Mouse (Mus musculus) embryo, embryonic 9.5 days (tissue): ENCODE measurements around the gene Trappc11.
"Not testable (repeated sequence)": the region's sequence is repeated elsewhere in the genome, so short reads cannot be mapped to it uniquely, and the experiment has no call there.

Experiments used
- DNase-seq: peaks from one replicate; pipeline ENCODE4 v3.0.0-alpha.2; 2017; ENCODE audit errors: extremely low spot score

The Trappc11 gene

DNA sequence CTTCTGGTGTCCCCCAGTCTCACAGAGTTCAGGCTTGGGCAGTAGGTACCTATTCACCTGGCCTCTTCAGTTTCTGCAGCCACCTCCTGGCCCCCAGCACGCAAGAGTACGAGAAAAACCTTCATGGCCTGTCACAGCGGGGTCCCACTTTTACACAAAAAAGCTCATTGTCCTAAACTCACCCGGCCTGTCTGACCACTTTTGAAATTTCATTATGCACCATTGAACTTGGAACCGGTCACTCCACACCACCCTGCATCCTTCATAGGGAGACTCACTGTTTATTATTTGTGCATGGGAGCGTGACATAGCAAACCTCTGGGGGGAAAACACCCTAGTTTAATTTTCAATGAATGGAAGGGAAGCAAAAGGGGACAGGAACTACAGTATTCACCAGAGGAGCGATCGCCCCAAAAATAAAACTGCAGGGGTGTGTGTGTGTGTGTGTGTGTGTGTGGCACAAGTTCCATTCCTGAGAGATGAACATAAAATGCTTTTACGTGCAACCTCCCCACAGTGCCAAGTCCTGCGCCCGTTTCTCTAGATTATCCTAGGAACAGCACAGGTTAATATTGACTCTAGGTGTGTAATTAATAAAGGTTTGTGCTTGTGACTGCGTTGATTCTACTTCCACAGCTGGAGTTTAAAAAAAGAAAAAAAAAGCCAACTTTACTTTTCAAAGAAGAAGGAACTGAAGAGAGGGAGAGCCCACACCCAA, 50.8 kb downstream of the Trappc11 start:
- DNase-seq: no peak

DNA sequence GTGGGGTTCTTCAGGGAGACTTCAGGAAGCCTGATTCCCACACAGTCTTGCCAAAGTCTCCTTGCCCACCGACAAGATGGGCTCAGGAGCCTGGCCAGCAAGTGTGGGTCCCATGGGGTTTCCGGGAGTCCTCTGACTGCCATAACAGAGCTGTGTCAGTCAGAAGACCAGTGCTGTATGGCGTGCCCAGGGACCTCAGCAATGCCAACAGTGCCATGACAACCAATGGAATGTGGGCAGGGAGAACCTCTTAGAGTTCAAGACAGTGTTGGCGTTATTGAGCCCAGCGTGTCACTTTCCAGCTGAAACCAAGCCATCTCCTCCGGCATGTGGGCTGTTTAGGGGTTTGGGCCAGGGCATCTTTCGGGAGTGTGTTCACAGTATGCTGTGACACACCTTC, 53.2 kb downstream of the Trappc11 start:
- DNase-seq: no peak

DNA sequence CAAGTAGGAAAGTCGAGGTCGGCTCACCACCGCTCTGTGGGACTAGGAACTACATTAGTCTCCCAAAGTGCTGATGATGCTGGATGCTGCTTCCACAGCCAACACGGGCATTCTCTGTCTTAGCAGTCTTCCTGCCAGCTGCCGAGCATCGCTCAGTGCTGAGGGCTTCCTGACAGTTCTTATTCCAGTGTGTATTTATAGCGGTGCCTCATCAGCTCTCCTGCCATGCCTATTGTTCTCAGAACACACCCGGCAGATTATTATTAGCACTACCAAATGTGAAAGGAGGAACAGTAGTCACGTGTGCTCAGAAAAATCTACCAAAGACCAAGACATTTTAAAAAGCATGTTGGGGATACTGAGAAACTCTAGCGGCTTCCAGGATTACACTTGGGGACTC, 71.6 kb downstream of the Trappc11 start:
- no peak for DNase-seq

DNA sequence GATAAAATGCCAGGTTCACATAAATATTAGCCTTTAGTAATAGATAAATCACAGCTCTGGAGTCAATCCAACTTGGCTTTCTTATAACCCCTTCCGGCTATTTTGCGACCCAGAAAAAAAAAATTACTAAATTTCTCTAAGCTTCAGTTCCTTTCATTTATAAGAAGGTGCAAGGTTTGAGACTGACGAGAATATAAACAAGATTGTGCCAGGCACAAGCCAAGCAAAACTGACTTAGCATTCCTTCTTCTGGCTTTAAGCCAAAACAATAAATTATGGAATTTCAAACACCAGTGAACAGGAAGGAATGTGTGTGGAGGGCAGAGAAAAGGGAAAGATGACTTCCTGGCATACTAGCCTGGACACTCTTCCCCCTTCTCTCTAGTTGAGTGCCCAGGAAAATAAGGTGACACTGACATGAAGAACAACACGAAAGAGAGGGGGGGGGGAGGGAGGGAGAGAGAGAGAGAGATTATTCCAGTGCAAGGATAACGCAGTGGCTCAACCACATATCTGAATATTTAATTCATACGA, 74.0 kb downstream of the Trappc11 start:
- DNase-seq: no peak

DNA sequence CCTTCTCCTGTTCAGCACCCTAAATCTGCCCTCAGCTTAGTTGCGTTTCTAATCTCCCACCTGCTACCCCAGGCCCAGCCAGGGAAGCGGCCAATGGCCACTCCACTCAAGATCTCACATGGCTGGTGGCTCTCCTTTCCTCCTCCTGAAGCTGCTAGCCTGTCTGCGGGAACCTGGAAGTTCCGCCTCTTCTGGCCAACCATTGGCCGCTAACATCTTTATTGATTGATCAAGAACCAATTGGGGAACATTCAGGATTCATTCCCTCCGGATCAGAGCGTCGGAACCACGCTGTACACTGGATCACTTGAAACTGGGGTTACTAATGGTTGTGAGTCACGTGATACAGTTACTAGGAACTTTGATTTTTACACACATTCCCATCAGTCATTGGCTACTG, 74.7 kb downstream of the Trappc11 start:
- DNase-seq: no peak

- not testable (repeated sequence) for DNase-seq
These were observed 84.1 kb downstream of the Trappc11 start for GRCm38 (mm10) chr8:47449211-47449610.

GRCm38 (mm10) chr8:47446312-47447046, 86.8 kb downstream of the Trappc11 start, which contains the start of gene Stox2:
Stox2 (minus strand) TSS chr8:47446362.
- no peak for DNase-seq
